Mouse (Mus musculus) T-helper 1 cell (primary cell): ENCODE measurements at regions not wholly inside any gene's neighbourhood (a gene's known extent, or its start where the extent isn't known, plus 50 kb on each side); places are given as distances from the start of the nearest gene placed in this dataset.

Experiments
- in situ Hi-C: fragments of 300-600 bp; cut with MboI, MseI; formaldehyde crosslinking; loops from one replicate; pipeline ENCODE4 v1.15.1; 2025; ENCODE audit warnings: high pct_unique_total_duplicates

- in situ Hi-C loops: no loop called here
Measured at GRCm38 (mm10) chrX:47330969-47331368, 561.8 kb downstream of the Smarca1 start.

- in situ Hi-C loops: no loop called here
Measured at GRCm38 (mm10) chrX:47328817-47329216, 564.0 kb downstream of the Smarca1 start.

DNA sequence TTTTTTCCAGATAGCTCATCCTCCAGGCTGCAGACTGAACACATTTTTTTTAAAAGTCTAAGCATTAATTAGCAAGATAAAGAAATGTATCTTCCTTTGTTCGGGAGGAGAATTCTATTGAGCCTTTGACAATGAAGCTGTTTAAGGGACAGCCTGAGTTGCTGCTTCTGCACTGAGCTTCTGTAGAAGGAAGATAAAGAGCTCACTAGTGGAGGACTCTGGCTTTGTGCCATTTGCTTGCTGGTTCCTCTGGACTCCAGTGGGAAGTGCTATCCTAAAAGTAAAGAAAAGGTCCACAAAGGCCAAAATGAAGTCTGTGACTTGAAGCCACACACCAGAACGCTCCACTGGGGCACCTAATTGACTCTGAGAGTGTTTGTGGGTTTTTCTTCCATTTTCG lies 577.0 kb downstream of the Smarca1 start:
- in situ Hi-C loops: loop anchor here (10.0 kb wide), 1 partner anchor 1339 kb away; no protein-coding TSS in a partner anchor

DNA sequence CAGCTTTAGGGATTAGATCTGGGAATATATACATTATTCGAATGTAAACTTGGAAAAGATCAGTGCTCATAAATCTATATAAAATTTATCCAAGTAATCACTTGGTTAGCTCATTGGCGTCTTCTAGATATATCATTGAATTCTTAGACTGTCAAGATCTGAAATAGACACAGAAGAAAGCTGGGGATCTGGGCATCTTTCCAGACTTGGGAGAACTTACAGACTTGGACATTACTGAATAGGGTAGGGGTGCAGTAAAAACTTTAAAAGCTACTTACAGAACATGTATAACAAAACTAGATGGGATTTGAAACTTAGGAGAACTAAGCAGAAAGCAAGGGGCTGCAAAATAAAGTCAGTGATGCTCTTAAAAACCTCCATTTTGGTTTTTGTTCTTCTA lies 585.6 kb downstream of the Smarca1 start:
- in situ Hi-C loops: no loop called here

- in situ Hi-C loops: no loop called here
Measured at GRCm38 (mm10) chrX:47303547-47303946, 589.2 kb downstream of the Smarca1 start.

GRCm38 (mm10) chrX:47292548-47293147 lies 600.1 kb downstream of the Smarca1 start:
- in situ Hi-C loops: no loop called here
